Mouse (Mus musculus): ENCODE data around the gene Armh3. TPM values are rescaled to one million over a fixed set of nuclear protein-coding genes. Genes with fewer than 3 reads are reported as not detected.

Armh3 gene
- total RNA-seq (2021), result 10 to 100 TPM; 14.6 to 19.2 TPM
- long read RNA-seq, experiment 1, partial matches to known transcripts, result 0 of 9 reads
- long read RNA-seq, experiment 1, other reads (novel, unspliced or antisense), result 6 of 9 reads
- long read RNA-seq, experiment 2, partial matches to known transcripts, result 0 of 4 reads
- long read RNA-seq, experiment 2, other reads (novel, unspliced or antisense), result 4 of 4 reads

- peak; percentile 92 for DNase-seq
These were observed at the start of gene Armh3 for GRCm38 (mm10) chr19:45997785-45998693. Gene Armh3 (minus strand): TSS chr19:45998488.

- DNase-seq, result no peak
These were observed 49.1 kb upstream of the Armh3 start for GRCm38 (mm10) chr19:46047426-46047825.

- no peak for DNase-seq
These were observed 48.3 kb upstream of the Armh3 start for GRCm38 (mm10) chr19:46046621-46047025.

DNA sequence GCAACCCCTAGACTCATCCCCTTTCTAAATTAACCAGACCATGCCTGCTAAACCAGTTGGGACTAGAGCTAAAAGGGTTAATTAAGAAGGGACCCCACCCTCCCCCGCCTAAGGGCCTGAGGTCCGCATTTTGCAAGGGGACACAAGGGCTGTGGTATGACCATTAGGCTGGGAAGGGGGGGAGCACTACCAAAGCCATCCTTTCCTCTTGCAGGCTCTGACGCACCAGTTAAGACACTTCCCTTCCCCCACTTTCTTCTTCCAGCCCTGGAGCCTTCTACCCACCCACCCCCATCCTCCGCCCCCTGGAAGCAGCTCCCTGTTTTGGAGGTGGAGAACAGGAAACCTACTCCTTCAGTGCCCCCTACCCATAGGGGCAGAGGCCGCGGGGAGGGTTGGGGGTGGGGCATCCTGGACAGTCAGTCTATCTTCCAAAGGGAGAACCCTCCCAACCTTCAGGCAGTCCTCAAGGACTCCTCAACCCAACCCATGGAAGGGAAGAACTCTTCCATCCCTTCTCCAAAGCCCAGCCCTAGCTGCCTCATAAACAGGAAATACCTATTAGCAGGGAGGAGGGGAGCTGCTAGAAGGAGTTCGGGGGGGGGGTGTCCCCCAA, 47.5 kb upstream of the Armh3 start:
- peak; percentile 67 for DNase-seq

DNA sequence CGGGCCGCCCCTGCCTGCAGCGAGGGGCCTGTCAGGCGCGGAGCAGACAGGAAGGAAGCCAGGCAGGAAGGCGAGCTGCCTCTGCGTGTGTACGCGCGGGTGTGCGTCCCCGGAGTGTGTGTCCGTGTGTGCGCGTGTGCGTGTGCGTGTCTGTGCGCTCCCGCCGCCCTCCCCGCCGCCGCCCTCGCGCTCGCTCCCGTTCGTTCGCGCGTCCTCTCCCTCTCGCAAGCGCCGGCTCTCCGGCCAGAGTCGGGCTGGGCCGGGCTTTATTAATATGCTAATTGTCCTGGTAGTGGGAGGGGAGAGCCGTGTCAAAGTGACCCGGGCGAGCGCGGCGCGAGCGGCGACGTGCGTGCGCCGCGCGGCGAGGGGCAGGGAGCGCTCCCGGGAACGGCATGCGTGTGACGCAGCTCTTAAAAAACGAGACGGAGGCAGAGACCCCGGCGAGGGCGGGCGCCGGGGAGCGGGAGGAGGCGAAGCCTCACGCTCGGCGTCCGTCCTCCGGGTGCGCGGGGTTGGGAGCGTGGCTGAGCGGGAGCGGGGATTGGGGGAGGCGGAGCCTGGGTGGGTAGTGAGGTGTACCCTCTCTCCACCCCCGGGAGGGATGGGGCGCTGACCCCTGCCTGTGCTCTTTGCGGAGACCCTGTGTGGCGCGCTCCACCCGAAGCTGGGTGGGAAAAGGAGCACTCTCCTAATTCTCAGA, 46.9 kb upstream of the Armh3 start, which contains the start of gene Ldb1:
Ldb1 (minus strand) TSS at position 222 of the 703 bp plus-strand sequence.
- DNase-seq, result peak; percentile 91

DNA sequence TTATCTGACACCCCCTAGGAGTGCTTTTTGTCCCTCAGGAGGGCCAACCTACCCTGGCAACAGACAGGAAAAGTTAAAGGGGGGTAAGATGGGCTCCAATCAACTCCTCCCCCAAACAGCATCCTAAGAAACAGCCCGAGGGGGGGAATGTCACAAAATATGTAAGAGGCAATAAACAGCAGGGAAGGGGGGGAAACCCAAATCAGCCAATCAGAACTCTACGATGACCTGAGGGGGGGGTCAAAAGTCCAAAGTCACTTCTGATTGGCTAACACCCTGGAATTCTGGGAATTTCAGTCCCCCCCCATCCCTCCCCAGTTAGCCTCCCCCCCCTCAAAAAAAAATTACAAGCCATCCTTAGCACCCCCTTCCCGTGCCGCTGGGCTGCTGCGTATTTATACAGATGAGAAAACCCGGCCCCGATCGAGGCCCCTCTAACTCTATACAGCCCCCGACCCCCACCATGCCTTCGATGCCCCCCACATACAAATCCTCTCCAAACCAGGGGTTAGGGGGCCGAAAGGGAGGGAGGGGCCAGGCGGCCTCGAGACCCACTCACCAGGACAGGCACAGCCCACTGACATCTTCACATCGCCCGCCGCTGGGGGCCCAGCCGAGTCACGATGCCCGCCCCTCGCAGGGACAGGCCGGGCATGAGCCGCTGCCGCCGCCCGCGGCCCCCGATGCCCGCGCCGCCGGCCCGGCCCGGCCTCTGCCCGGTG, 46.1 kb upstream of the Armh3 start, which contains the start of gene Pprc1:
Pprc1 (plus strand) TSS at position 616 of the 722 bp plus-strand sequence.
- DNase-seq, result peak; percentile 67

GRCm38 (mm10) chr19:46043380-46043779, 45.1 kb upstream of the Armh3 start:
- DNase-seq, result peak; percentile 47

GRCm38 (mm10) chr19:46042476-46043011, 44.3 kb upstream of the Armh3 start:
- peak; percentile 49 for DNase-seq

- DNase-seq, result peak; percentile 94
These were observed 43.7 kb upstream of the Armh3 start for GRCm38 (mm10) chr19:46041933-46042475.

DNA sequence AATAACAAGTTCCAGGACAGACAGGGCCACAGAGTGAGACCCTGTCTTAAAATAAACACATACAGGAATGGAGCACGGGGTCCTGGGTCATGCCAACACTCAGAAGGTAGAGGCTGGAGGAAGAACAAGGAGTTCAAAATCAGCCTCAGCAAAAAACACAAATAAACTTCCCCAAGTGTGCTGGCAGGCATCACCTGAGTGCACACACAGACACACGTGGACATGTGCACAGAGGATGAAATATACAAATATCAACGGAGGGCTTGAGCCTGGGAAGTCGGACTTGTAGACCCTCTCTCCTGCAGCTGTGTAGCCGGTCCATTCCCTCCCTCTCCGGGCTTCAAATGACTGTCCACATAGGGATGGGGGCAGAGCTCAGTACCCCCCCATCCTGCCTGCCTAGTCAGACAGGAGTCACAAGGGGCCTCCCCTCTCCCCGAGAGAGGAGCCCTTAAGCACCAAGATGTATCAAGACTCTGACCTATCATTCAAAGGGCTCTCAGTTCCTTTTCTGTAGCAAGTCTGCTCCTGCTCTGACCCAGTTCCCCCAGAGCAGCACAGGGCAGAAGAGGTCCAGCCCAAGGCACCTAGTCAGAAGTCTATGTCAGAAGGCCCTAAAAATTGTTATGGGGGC, 43.1 kb upstream of the Armh3 start:
- no peak for DNase-seq

DNA sequence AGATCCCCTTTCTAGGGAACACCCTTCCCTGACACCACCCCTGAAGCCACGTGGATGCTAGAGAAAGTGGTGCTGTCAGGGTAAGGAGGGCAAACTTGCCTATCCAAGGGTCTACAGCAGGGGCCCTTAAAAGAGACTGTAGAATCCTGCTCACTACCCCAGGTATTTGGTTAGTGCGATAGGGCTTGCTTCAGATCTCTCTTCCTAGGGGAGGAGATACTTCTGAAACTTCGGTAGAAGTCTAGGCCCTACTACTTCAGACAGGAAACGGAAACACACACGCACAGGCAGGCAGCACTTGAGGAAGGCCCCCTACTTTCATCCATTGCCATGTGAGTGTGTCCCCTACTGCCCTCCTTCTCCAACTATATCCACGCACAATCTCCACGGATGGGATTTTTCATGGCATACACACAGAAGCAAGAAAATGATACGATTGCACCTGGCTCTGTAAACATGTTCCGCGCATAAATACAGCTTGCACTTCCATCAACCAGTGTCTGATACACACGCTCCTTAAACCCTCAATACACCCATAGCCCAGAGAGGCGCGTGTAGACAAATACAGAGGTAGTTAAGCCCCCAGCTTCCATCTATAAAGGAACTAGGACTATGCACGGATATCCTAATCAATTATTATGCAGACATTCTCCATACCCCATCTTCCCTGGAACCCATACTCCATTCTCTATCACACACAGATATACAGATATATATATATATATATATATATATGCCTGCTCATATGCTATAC, 42.0 kb upstream of the Armh3 start:
- DNase-seq, result no peak

DNA sequence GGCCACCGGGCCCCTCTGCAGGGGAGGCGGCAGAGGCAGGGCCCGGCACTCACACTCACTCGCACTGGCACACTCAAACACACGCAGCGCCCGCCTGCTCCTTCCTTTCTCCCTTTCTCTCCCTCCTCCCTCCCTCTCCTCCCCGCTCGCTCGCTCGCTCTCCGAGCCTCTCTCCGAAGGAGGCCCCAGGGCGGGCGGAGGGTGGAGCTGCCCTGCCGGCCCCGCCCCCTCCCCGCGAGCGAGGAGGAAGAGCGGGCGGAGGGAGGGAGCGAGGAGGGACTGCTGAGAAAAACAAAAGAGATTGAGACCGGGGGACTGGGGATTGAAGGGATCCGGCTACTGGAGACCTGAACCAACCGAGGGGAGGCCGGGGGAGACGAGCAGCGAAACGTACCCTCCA, 41.2 kb upstream of the Armh3 start:
- peak; percentile 95 for DNase-seq

DNA sequence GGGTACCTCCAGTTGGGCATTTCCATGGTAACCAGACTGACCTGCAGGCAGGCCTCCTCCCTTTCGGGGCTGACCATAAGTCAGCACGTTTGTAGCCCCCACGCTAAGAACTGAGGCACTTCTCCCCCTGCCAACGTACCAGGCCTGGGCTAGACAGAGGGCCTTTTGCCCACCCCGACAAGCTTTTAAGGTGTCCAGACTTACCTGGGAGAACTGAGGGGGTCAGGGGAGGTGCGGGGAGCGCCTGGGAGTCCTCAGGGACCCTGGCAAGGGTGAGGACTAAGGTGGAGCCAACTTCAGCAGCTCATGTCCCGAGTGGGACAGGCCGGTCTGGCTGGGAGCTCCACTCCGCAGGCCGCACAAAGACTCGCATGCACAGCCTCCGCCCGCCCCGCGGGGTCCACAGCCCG, 40.6 kb upstream of the Armh3 start:
- peak; percentile 39 for DNase-seq

DNA sequence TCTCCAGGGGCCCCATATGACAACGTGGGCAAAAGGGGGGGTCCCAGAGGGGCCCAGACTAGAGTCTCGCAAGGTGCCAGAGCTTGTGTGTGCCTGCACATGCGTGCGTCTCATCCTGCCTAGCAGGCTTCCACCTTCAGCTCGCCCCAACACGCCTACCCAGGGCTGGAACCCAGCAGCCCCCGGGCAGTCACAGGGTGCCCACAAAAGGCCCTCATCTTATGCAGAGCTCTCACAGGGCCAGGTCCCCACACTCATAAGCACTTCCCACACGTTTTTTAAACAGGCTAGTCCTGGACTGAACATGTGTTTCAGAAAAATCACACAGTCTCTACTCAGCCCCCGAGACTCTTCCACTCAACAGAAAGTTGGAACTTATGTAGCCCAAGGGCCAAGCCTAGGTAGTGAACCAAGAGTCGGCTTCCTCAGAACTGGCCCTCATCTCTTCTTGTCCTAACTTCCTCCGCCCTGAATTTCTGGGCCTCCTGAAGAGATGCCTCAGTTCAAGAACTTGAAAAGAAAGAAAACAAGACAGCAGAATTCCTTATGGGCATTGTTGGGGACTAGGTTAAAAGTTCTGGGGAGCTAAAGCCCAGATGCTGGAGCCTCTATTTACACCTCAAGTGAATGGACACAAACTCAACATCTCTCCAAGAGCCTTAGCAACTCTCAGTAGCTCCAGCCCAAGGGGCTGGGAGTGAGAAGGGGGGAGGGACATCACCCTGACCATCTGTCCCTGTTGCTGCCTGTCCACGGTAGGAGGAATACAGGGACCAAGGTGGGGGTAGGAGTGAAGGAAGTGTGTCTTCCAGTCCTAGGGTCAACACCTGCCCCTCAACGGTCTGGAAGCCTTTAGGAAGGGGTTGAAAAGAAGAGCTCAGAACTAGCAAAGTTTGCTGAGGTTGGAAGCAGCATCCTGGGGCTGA, 39.9 kb upstream of the Armh3 start:
- DNase-seq, result no peak

DNA sequence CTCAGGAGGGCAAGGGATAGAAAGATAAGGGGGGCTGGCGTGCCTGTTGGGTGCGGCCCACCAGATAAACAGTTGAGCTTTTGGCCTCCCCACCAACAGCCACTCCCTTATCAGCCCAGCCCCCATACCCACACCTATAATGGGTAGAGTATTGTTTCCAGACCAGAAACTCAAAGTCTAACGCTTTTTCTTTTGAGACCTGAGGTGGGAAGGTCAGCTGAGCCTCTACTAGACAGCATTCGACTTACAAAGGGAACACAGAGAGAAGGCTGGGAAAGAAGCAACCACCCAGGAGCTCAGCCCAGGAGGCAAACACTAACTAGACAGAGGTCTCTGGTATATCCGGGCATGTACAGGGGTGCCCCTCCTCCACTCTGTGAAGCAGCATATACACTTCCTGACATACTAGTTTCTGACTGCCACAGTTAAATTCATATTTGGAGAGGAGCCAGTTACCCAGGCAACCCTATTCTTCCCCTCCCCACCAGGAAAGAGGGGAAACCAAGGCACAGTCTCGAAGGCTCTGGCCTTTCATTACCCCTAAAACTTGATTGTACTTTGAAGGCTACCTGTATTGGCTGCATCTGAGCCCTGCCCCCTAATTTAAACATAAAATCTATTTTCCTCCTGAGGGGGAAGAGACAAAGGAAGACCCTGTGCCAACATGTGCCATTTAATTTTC, 39.1 kb upstream of the Armh3 start:
- DNase-seq, result no peak

- DNase-seq, result no peak
These were observed 38.4 kb upstream of the Armh3 start for GRCm38 (mm10) chr19:46036477-46037242.

GRCm38 (mm10) chr19:46035971-46036370, 37.7 kb upstream of the Armh3 start:
- no peak for DNase-seq
